Mouse (Mus musculus): ENCODE results near the gene Tab2. TPM values are rescaled to one million over a fixed set of nuclear protein-coding genes. Genes with fewer than 3 reads are reported as not detected.

The Tab2 gene
- polyA plus RNA-seq, 1 experiment from 2014 or later: 21.8 TPM

GRCm38 (mm10) chr10:7954989-7955633, 919 bp downstream of the Tab2 start:
- Histone ChIP-seq H3K9ac (ENCODE audit: low read length) (peak overlapping the region; percentile 98), H3K4me2 (peak overlapping the region; percentile 84), H3K36me3 (ENCODE audit: control insufficient read depth, insufficient read depth, low read length) (no peaks in the 10 kb centered on the region), H3K4me1 (ENCODE audit: control insufficient read depth, insufficient read depth, low read length) (peaks cover 10% of the 10 kb centered on the region; the same call in 1 of the 2 replicates), H3K9me3 (ENCODE audit: control insufficient read depth, low read length) (no peaks in the 10 kb centered on the region; the same call in 1 of the 2 replicates), H3K27me3 (ENCODE audit: control insufficient read depth, insufficient read depth, low read length) (no peaks in the 10 kb centered on the region), H3K27ac (ENCODE audit: low read depth, low read length) (peak overlapping the region; percentile 99), H3K4me3 (ENCODE audit: low read depth, low read length) (peak overlapping the region; percentile 99)
- DNase-seq (ENCODE audit: low spot score, missing footprints): peak; percentile 94
- WGBS: under 1% methylated on average over 30 of the region's 31 CpGs
- ATAC-seq (ENCODE audit: low FRiP score): peak; percentile 0; the same call in 1 of the 2 replicates

GRCm38 (mm10) chr10:7954627-7954988, 1.4 kb downstream of the Tab2 start:
- ATAC-seq (ENCODE audit: low FRiP score) (no peak), DNase-seq (ENCODE audit: low spot score, missing footprints) (peak; percentile 87)
- Histone ChIP-seq H3K9ac (ENCODE audit: low read length) (peak overlapping the region; percentile 98), H3K36me3 (ENCODE audit: control insufficient read depth, insufficient read depth, low read length) (no peaks in the 10 kb centered on the region), H3K27me3 (ENCODE audit: control insufficient read depth, insufficient read depth, low read length) (no peaks in the 10 kb centered on the region), H3K9me3 (ENCODE audit: control insufficient read depth, low read length) (no peaks in the 10 kb centered on the region; the same call in 1 of the 2 replicates), H3K4me2 (peak overlapping the region; percentile 84), H3K27ac (ENCODE audit: low read depth, low read length) (no peak overlapping the region), H3K4me1 (ENCODE audit: control insufficient read depth, insufficient read depth, low read length) (peaks cover 10% of the 10 kb centered on the region; the same call in 1 of the 2 replicates), H3K4me3 (ENCODE audit: low read depth, low read length) (peak overlapping the region; percentile 99)
- 5% methylated on average over 5 of the region's 5 CpGs for WGBS

GRCm38 (mm10) chr10:7943006-7943405, 13.0 kb downstream of the Tab2 start:
- no peak for ATAC-seq (ENCODE audit: low FRiP score)
- Histone ChIP-seq H3K27ac (ENCODE audit: low read depth, low read length) (no peak overlapping the region), H3K27me3 (ENCODE audit: control insufficient read depth, insufficient read depth, low read length) (no peaks in the 10 kb centered on the region), H3K4me3 (ENCODE audit: low read depth, low read length) (no peak overlapping the region), H3K4me2 (no peak overlapping the region), H3K36me3 (ENCODE audit: control insufficient read depth, insufficient read depth, low read length) (no peaks in the 10 kb centered on the region; the same call in 1 of the 2 replicates), H3K9me3 (ENCODE audit: control insufficient read depth, low read length) (no peaks in the 10 kb centered on the region; the same call in 1 of the 2 replicates), H3K9ac (ENCODE audit: low read length) (no peak overlapping the region), H3K4me1 (ENCODE audit: control insufficient read depth, insufficient read depth, low read length) (0 out of 2 replicates have a peak, but pooled peaks cover 2% of the 10 kb centered on the region)
- 65% methylated on average over 3 of the region's 3 CpGs for WGBS
- no peak for DNase-seq (ENCODE audit: low spot score, missing footprints)

GRCm38 (mm10) chr10:7936556-7937192, 19.4 kb downstream of the Tab2 start:
- DNase-seq (ENCODE audit: low spot score, missing footprints) (no peak), ATAC-seq (ENCODE audit: low FRiP score) (no peak)
- Histone ChIP-seq H3K9me3 (ENCODE audit: control insufficient read depth, low read length) (no peaks in the 10 kb centered on the region), H3K36me3 (ENCODE audit: control insufficient read depth, insufficient read depth, low read length) (no peaks in the 10 kb centered on the region), H3K4me1 (ENCODE audit: control insufficient read depth, insufficient read depth, low read length) (no peaks in the 10 kb centered on the region), H3K4me2 (no peak overlapping the region), H3K27ac (ENCODE audit: low read depth, low read length) (no peak overlapping the region), H3K27me3 (ENCODE audit: control insufficient read depth, insufficient read depth, low read length) (no peaks in the 10 kb centered on the region), H3K9ac (ENCODE audit: low read length) (no peak overlapping the region), H3K4me3 (ENCODE audit: low read depth, low read length) (no peak overlapping the region)
- WGBS: 91% methylated on average over 6 of the region's 6 CpGs

GRCm38 (mm10) chr10:7932958-7933357, 23.1 kb downstream of the Tab2 start:
- no peak for DNase-seq (ENCODE audit: low spot score, missing footprints)
- no peaks in the 10 kb centered on the region for H3K9me3 ChIP-seq (ENCODE audit: control insufficient read depth, low read length)
- H3K36me3 ChIP-seq (ENCODE audit: control insufficient read depth, insufficient read depth, low read length): no peaks in the 10 kb centered on the region
- no peak overlapping the region for H3K27ac ChIP-seq (ENCODE audit: low read depth, low read length)
- H3K9ac ChIP-seq (ENCODE audit: low read length): no peak overlapping the region
- ATAC-seq (ENCODE audit: low FRiP score): no peak
- no peaks in the 10 kb centered on the region for H3K27me3 ChIP-seq (ENCODE audit: control insufficient read depth, insufficient read depth, low read length)
- 90% methylated on average over 2 of the region's 2 CpGs for WGBS
- H3K4me2 ChIP-seq: no peak overlapping the region
- H3K4me3 ChIP-seq (ENCODE audit: low read depth, low read length): no peak overlapping the region
- H3K4me1 ChIP-seq (ENCODE audit: control insufficient read depth, insufficient read depth, low read length): no peaks in the 10 kb centered on the region

- no peaks in the 10 kb centered on the region for H3K36me3 ChIP-seq (ENCODE audit: control insufficient read depth, insufficient read depth, low read length)
- no peak overlapping the region for H3K4me3 ChIP-seq (ENCODE audit: low read depth, low read length)
- H3K4me2 ChIP-seq: no peak overlapping the region
- no peak for ATAC-seq (ENCODE audit: low FRiP score)
- no peak overlapping the region for H3K9ac ChIP-seq (ENCODE audit: low read length)
- DNase-seq (ENCODE audit: low spot score, missing footprints): no peak
- H3K4me1 ChIP-seq (ENCODE audit: control insufficient read depth, insufficient read depth, low read length): no peaks in the 10 kb centered on the region
- H3K27me3 ChIP-seq (ENCODE audit: control insufficient read depth, insufficient read depth, low read length): no peaks in the 10 kb centered on the region
- H3K9me3 ChIP-seq (ENCODE audit: control insufficient read depth, low read length): no peaks in the 10 kb centered on the region
- WGBS: 94% methylated on average over 9 of the region's 9 CpGs
- H3K27ac ChIP-seq (ENCODE audit: low read depth, low read length): no peak overlapping the region
These were observed 27.0 kb downstream of the Tab2 start for GRCm38 (mm10) chr10:7928996-7929395.

- no peak for ATAC-seq (ENCODE audit: low FRiP score)
These were observed 30.5 kb downstream of the Tab2 start for GRCm38 (mm10) chr10:7925481-7925880.

GRCm38 (mm10) chr10:7923433-7923832, 32.6 kb downstream of the Tab2 start:
- Histone ChIP-seq H3K4me2 (no peak overlapping the region), H3K9ac (ENCODE audit: low read length) (no peak overlapping the region), H3K4me3 (ENCODE audit: low read depth, low read length) (no peak overlapping the region), H3K9me3 (ENCODE audit: control insufficient read depth, low read length) (no peaks in the 10 kb centered on the region), H3K27ac (ENCODE audit: low read depth, low read length) (no peak overlapping the region), H3K36me3 (ENCODE audit: control insufficient read depth, insufficient read depth, low read length) (peaks cover 17% of the 10 kb centered on the region; the same call in 1 of the 2 replicates), H3K4me1 (ENCODE audit: control insufficient read depth, insufficient read depth, low read length) (no peaks in the 10 kb centered on the region), H3K27me3 (ENCODE audit: control insufficient read depth, insufficient read depth, low read length) (no peaks in the 10 kb centered on the region)
- DNase-seq (ENCODE audit: low spot score, missing footprints) (no peak), ATAC-seq (ENCODE audit: low FRiP score) (no peak)
- 98% methylated on average over 1 of the region's 1 CpGs for WGBS

More at GRCm38 (mm10) chr10:7925481-7925880, 30.5 kb downstream of the Tab2 start:
- H3K9me3 ChIP-seq (ENCODE audit: control insufficient read depth, low read length): no peaks in the 10 kb centered on the region
- H3K27ac ChIP-seq (ENCODE audit: low read depth, low read length): no peak overlapping the region
- no peak overlapping the region for H3K4me2 ChIP-seq
- no peaks in the 10 kb centered on the region for H3K4me1 ChIP-seq (ENCODE audit: control insufficient read depth, insufficient read depth, low read length)
- H3K4me3 ChIP-seq (ENCODE audit: low read depth, low read length): no peak overlapping the region
- H3K9ac ChIP-seq (ENCODE audit: low read length): no peak overlapping the region
- 81% methylated on average over 11 of the region's 11 CpGs for WGBS
- DNase-seq (ENCODE audit: low spot score, missing footprints): no peak
- no peaks in the 10 kb centered on the region for H3K27me3 ChIP-seq (ENCODE audit: control insufficient read depth, insufficient read depth, low read length)
- peaks cover 3% of the 10 kb centered on the region; the same call in 1 of the 2 replicates for H3K36me3 ChIP-seq (ENCODE audit: control insufficient read depth, insufficient read depth, low read length)

- Histone ChIP-seq H3K9me3 (ENCODE audit: control insufficient read depth, low read length) (no peaks in the 10 kb centered on the region), H3K9ac (ENCODE audit: low read length) (no peak overlapping the region), H3K27ac (ENCODE audit: low read depth, low read length) (no peak overlapping the region), H3K36me3 (ENCODE audit: control insufficient read depth, insufficient read depth, low read length) (peaks cover 13% of the 10 kb centered on the region), H3K4me3 (ENCODE audit: low read depth, low read length) (no peak overlapping the region), H3K4me1 (ENCODE audit: control insufficient read depth, insufficient read depth, low read length) (no peaks in the 10 kb centered on the region), H3K27me3 (ENCODE audit: control insufficient read depth, insufficient read depth, low read length) (no peaks in the 10 kb centered on the region), H3K4me2 (no peak overlapping the region)
- no peak for ATAC-seq (ENCODE audit: low FRiP score)
- no peak for DNase-seq (ENCODE audit: low spot score, missing footprints)
- 78% methylated on average over 10 of the region's 10 CpGs for WGBS
These were observed 44.8 kb downstream of the Tab2 start for GRCm38 (mm10) chr10:7911268-7911667.
